Mouse (Mus musculus) retina, postnatal 7 days (tissue): ENCODE results near the gene Ints7.

Experiments used
- DNase-seq: peaks from one replicate; pipeline ENCODE4 v3.0.0-alpha.2; 2012; ENCODE audit warnings: low read depth, low spot score

The Ints7 gene

DNA sequence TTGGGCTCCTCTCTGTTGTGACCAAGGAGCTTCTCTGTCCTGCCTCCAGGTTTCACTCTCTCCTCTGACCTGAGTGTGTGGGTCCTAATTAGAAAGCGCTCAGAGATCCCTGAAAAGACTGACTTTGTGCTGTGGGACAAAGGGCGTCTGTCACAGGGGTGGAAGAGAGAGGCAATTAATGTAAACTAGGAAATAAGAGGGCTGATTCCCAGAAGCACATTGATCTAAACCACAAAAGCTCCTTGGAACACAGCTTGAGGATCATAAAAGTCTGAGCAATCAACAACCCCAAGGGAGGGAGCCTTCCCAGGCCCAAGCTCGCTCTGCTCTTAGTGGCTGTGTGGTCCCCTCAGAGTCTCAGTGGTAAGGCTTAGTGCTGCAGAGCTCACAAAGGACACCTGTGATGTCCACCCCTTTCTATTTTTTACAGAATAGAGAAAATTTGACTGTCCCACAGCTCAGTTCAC, 53.8 kb downstream of the Ints7 start:
- DNase-seq, result no peak

GRCm38 (mm10) chr1:191632511-191633095, 57.2 kb downstream of the Ints7 start:
- no peak for DNase-seq

- DNase-seq, result no peak
These were observed 58.7 kb downstream of the Ints7 start for GRCm38 (mm10) chr1:191634116-191634515.

GRCm38 (mm10) chr1:191638404-191638803, 63.0 kb downstream of the Ints7 start:
- DNase-seq, result no peak

GRCm38 (mm10) chr1:191639200-191639807, 63.9 kb downstream of the Ints7 start:
- no peak for DNase-seq

GRCm38 (mm10) chr1:191640146-191640545, 64.7 kb downstream of the Ints7 start:
- DNase-seq, result no peak

- DNase-seq, result no peak
These were observed 65.4 kb downstream of the Ints7 start for GRCm38 (mm10) chr1:191640848-191641247.

DNA sequence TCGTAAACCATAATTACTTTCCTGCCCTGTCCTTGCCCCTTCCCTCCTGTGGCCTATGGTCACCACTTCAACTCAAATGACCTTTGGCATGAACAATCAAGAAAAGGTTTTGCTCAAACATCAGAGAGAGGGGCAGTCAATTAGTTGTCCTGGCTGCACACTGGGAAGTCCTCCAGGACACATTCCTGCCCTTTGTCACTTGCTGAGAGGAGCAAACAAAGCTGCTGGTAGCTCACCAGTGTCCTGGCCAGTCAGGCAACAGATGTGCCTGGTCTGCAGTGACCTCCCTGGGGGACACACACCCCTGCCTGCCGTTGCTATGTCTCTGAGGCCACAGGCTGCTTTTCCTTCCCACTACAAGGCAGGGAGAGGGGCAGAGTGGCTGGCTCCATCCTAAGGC, 66.0 kb downstream of the Ints7 start:
- DNase-seq, result no peak

DNA sequence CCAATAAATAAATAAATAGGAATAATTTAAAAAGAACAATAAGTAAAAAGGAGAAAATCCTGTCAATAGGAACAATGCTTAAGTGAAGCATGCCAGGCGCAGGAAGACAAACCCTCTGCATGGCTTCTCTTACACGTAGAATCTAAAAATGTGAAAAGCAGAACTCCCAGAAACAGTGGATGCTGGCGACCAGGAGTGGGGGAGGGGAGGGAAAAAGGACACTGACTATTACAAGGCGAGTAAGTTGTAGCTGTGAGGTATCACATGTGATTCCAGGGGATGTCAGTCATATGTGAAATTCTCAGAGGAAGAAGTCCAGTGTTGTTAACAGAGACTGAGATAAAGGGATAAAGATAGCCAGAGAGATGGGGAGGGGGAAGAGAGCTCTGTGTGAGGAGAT, 67.5 kb downstream of the Ints7 start:
- no peak for DNase-seq

GRCm38 (mm10) chr1:191645921-191646320, 70.5 kb downstream of the Ints7 start:
- no peak for DNase-seq

GRCm38 (mm10) chr1:191647590-191647989, 72.2 kb downstream of the Ints7 start:
- DNase-seq, result no peak

GRCm38 (mm10) chr1:191659441-191659840, 84.0 kb downstream of the Ints7 start:
- DNase-seq, result no peak

- no peak for DNase-seq
These were observed 85.8 kb downstream of the Ints7 start for GRCm38 (mm10) chr1:191661019-191661796.

- no peak for DNase-seq
These were observed 86.9 kb downstream of the Ints7 start for GRCm38 (mm10) chr1:191662178-191662898.

- DNase-seq, result no peak
These were observed 87.6 kb downstream of the Ints7 start for GRCm38 (mm10) chr1:191662899-191663500.

- DNase-seq, result no peak
These were observed 88.2 kb downstream of the Ints7 start for GRCm38 (mm10) chr1:191663603-191664002.

- DNase-seq, result no peak
These were observed 90.9 kb downstream of the Ints7 start for GRCm38 (mm10) chr1:191666351-191666750.

DNA sequence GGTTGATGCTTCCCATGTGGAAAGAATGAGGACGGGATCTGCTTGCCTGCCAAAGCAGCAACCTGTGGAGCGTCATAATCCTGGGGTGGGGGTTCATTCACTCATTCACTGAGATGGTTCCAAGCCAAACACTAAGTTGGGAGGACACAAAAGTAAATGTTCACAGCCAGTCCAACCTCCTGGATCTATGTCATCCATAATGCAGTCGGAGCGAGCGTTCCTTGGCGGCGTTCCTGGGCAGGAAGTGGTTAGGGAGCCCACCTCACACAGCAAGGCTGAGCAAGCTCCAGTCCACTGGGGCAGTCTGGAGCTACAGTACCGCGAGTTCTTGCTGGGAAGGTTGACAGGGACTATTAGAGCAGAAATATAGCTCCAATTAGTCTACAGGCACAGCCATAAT, 92.6 kb downstream of the Ints7 start:
- DNase-seq, result no peak
